Mouse (Mus musculus) midbrain, embryonic 14.5 days (tissue): ENCODE measurements around the gene Zfp697. TPM values are rescaled to one million over a fixed set of nuclear protein-coding genes. Genes with fewer than 3 reads are reported as not detected.
"Not testable (repeated sequence)": the region's sequence is repeated elsewhere in the genome, so short reads cannot be mapped to it uniquely, and the experiment has no call there.

ENCODE experiments used
- ATAC-seq: fragments of 200-750 bp; cut with Nextera tagmentation; 2 replicates; pipeline ENCODE4 v1.8.0; 2017; ENCODE audit warnings: moderate number of reproducible peaks, moderate library complexity; ENCODE audit not compliant: low FRiP score, low TSS enrichment
- DNase-seq: peaks from one replicate; pipeline ENCODE4 v3.0.0-alpha.2; 2015
- H3K27ac ChIP-seq: fragments of 300-500 bp; sonication (generic); replicated peaks from 2 replicates; pipeline ENCODE4 v1.5.1; 2014; ENCODE audit warnings: mild to moderate bottlenecking, low read depth, low read length, moderate library complexity
- H3K27me3 ChIP-seq: fragments of 300-500 bp; sonication (generic); 2 replicates; pipeline ENCODE4 v1.6.1; 2014; ENCODE audit warnings: low read length, control low read depth, mixed read lengths; ENCODE audit not compliant: control insufficient read depth, insufficient read depth
- H3K36me3 ChIP-seq: fragments of 300-500 bp; sonication (generic); 2 replicates; pipeline ENCODE4 v1.6.1; 2014; ENCODE audit warnings: low read length, control low read depth; ENCODE audit not compliant: control insufficient read depth, insufficient read depth
- H3K4me1 ChIP-seq: fragments of 300-500 bp; sonication (generic); 2 replicates; pipeline ENCODE4 v1.6.1; 2014; ENCODE audit warnings: mild to moderate bottlenecking, antibody characterized with exemption, low read length, control low read depth; ENCODE audit not compliant: control insufficient read depth, insufficient read depth
- H3K4me2 ChIP-seq: fragments of 300-500 bp; sonication (generic); 2 replicates; pipeline ENCODE4 v1.6.1; 2014; ENCODE audit warnings: mild to moderate bottlenecking, low read length, moderate library complexity
- H3K4me3 ChIP-seq: fragments of 300-500 bp; sonication (generic); replicated peaks from 2 replicates; pipeline ENCODE4 v1.5.1; 2014; ENCODE audit warnings: low read depth, low read length
- H3K9ac ChIP-seq: fragments of 300-500 bp; sonication (generic); replicated peaks from 2 replicates; pipeline ENCODE4 v1.6.1; 2014; ENCODE audit warnings: mild to moderate bottlenecking, low read length, moderate library complexity
- H3K9me3 ChIP-seq: fragments of 300-500 bp; sonication (generic); 2 replicates; pipeline ENCODE4 v1.6.1; 2016; ENCODE audit warnings: low read length, control low read depth, mixed read lengths; ENCODE audit not compliant: control insufficient read depth
- WGBS: fragments of 180-500 bp; shearing (Covaris S2); extraction: QIAGEN DNeasy Blood & Tissue Kit; methylation state at CpG from one replicate; pipeline ENCODE4 v1.1.7; 2014; 5-methylcytosine and 5-hydroxymethylcytosine counted together
- polyA plus RNA-seq: library from polyadenylated mRNA; unstranded; fragments of >200 nt; fragmentation: Nextera tagmentation; extraction: Ambion mirVana; gene quantifications from 2 replicates; pipeline ENCODE4 v1.2.1, GENCODE M21; 2014

The Zfp697 gene
- polyA plus RNA-seq, 1 experiment from 2014 or later = 21.3 TPM

- not testable (repeated sequence) for H3K9me3 ChIP-seq, H3K4me2 ChIP-seq, H3K27me3 ChIP-seq, DNase-seq, H3K9ac ChIP-seq, H3K4me3 ChIP-seq, H3K36me3 ChIP-seq, ATAC-seq, H3K4me1 ChIP-seq, H3K27ac ChIP-seq
Observed at GRCm38 (mm10) chr3:98495055-98495454, 112.8 kb downstream of the Zfp697 start.

DNA sequence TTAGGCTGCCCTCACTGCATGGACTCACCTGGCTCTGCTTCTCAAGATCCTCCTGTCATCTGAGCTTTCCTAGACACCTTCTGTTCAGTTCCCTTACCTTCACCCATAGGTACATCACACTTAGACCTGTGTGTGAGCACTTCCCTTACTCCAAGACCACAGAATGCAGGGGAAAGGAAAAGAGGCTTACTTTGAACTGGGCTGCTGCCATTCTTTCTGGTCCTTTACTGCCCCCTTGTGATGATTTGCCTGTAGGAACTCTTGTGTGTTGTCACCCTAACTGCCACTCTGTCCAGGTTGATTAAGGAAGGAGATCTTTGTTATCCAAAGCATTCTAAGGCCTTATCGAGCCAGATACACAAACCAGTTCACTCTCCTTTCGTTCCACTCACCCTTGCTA lies 114.5 kb downstream of the Zfp697 start:
- no CpG with 5 or more reads among the region's 2 CpGs for whole genome bisulfite sequencing
- H3K4me1 ChIP-seq, H3K27ac ChIP-seq, H3K4me2 ChIP-seq, H3K9ac ChIP-seq, H3K27me3 ChIP-seq, DNase-seq, ATAC-seq, H3K4me3 ChIP-seq, H3K36me3 ChIP-seq, H3K9me3 ChIP-seq: not testable (repeated sequence)

DNA sequence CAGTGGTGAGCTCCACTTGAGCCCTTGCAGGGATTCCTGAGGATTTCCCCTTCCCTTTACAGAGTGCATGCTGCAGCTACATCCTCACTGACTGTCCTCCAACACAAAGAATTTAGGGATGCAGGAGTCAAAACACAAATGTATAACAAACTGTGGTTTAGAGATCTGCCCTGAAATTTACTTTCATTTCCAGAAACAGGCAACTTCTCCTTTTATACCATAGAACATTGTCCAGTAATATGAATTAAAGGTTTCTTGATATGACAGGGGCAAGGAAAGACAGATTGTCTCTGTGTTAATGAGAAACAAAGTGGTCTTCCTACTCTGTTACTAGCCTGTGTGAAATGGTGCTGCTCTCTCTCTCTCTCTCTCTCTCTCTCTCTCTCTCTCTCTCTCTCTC lies 115.1 kb downstream of the Zfp697 start:
- not testable (repeated sequence) for H3K27me3 ChIP-seq, H3K9ac ChIP-seq, H3K4me1 ChIP-seq, H3K36me3 ChIP-seq, H3K27ac ChIP-seq, H3K9me3 ChIP-seq, DNase-seq, H3K4me3 ChIP-seq, H3K4me2 ChIP-seq, ATAC-seq

DNA sequence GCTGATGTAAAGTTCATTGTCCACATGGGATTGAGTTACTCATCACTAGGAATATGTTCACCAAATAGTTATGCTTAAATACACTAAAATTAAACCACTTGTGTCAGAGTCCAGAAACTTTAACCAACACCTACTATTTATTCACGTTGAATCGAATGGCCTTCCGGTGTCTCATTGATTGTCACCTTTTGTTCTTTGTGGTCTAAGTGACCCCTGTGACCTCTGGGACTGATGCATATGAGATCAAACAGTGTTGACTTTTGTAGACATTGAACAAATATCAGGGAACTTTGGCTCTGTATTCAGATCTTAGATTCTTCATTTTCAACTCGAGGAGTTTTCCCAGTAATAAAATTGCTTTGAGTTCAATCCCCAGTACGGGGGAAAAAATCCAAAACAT lies 125.0 kb downstream of the Zfp697 start:
- not testable (repeated sequence) for DNase-seq, H3K4me3 ChIP-seq, ATAC-seq, H3K4me1 ChIP-seq, H3K9me3 ChIP-seq, H3K27me3 ChIP-seq, H3K9ac ChIP-seq, H3K36me3 ChIP-seq, H3K27ac ChIP-seq, H3K4me2 ChIP-seq
- WGBS = no CpG with 5 or more reads among the region's 5 CpGs

GRCm38 (mm10) chr3:98510414-98510813 lies 128.2 kb downstream of the Zfp697 start, which contains the start of gene Hsd3b4:
Gene Hsd3b4, minus strand, starts transcription at chr3:98510514.
- not testable (repeated sequence) for DNase-seq
- WGBS = no CpG with 5 or more reads among the region's 1 CpGs

GRCm38 (mm10) chr3:98522779-98523178 lies 140.5 kb downstream of the Zfp697 start:
- H3K4me1 ChIP-seq, DNase-seq, H3K4me3 ChIP-seq, H3K27ac ChIP-seq, H3K27me3 ChIP-seq, H3K4me2 ChIP-seq, H3K36me3 ChIP-seq, ATAC-seq, H3K9me3 ChIP-seq, H3K9ac ChIP-seq: not testable (repeated sequence)
- 60% methylated on average over 1 of the region's 2 CpGs for WGBS

More at GRCm38 (mm10) chr3:98510414-98510813, 128.2 kb downstream of the Zfp697 start, which contains the start of gene Hsd3b4:
- not testable (repeated sequence) for H3K4me2 ChIP-seq, H3K36me3 ChIP-seq, H3K9ac ChIP-seq, ATAC-seq, H3K4me3 ChIP-seq, H3K27ac ChIP-seq, H3K9me3 ChIP-seq, H3K4me1 ChIP-seq, H3K27me3 ChIP-seq

DNA sequence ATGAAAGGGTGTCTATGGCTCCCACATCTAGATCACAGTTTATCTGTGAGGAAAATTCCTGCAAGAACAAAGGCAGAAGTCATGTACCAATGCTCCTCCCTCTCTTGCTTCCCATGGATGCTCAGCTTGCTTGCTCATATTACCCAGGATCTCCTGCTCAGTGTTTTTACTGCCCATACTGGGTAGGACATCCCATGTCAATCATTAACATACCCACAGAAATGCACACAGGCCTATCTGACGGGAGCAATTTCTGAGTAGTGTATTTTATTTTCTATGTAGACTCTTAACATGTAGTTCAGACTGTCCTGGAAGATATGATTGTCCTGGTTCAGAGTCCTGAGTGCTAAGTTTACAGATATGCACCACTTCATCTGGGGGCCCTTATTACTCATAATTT lies 142.3 kb downstream of the Zfp697 start:
- H3K9ac ChIP-seq, H3K36me3 ChIP-seq, DNase-seq, H3K4me1 ChIP-seq, H3K4me3 ChIP-seq, H3K27me3 ChIP-seq, H3K4me2 ChIP-seq, ATAC-seq, H3K27ac ChIP-seq, H3K9me3 ChIP-seq: not testable (repeated sequence)
- WGBS = no CpG with 5 or more reads among the region's 1 CpGs

DNA sequence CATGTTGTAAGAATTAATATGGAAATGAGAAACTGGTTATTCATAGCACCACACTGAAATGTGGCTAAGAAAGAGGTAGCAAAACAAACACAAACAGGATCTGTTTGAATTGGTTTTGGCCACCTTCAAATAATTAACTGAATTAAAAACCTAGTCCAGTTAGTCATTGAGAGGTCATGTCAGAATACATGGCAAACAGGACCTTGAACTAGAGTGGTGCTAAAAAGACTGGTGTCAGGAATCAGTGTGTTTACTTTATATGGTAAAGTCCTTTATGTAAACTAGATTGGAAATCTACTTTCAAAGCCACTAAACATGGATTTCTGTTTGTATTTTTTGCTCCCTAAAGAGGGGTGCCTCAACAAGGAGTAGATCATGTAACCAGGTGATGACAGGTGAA lies 142.7 kb downstream of the Zfp697 start:
- ATAC-seq, DNase-seq, H3K27me3 ChIP-seq, H3K9ac ChIP-seq, H3K4me1 ChIP-seq, H3K4me2 ChIP-seq, H3K9me3 ChIP-seq, H3K4me3 ChIP-seq, H3K27ac ChIP-seq, H3K36me3 ChIP-seq: not testable (repeated sequence)

GRCm38 (mm10) chr3:98547641-98548040 lies 165.4 kb downstream of the Zfp697 start:
- not testable (repeated sequence) for H3K27me3 ChIP-seq, H3K36me3 ChIP-seq, H3K9ac ChIP-seq, H3K4me2 ChIP-seq, H3K27ac ChIP-seq, H3K4me1 ChIP-seq, H3K4me3 ChIP-seq, H3K9me3 ChIP-seq, ATAC-seq, DNase-seq
